Mouse (Mus musculus) CD4-positive, CD25-positive, alpha-beta regulatory T cell (primary cell): ENCODE measurements around the gene Gpr82. TPM values are rescaled to one million over a fixed set of nuclear protein-coding genes. Genes with fewer than 3 reads are reported as not detected.

Source experiments
- polyA plus RNA-seq: library from polyadenylated mRNA; unstranded; fragments of 100-300 nt; shearing (Covaris generic); gene quantifications from one replicate; pipeline ENCODE4 v1.2.1, GENCODE M21; 2017

Gpr82 gene
- polyA plus RNA-seq = 0.20 TPM

DNA sequence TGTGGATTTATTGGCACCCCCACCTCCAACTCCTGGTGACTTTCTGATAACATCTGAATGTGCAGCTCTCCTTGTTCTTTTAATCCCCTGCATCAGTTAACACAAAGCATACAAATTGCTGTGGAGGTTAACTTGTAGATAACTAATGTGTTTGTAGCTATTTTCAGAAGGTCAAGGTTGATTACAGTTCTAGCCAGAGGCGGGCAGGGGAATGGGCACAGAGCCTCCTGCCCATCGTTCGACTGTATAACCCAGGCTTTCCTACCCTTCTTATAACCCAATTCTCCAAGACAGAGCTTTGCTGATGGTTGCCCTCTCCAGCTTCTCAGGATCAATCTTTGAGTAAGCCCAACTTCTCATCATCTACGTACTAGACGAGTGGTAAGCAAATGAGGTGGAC lies at the start of gene Gpr82:
TSS of gene Gpr82 (plus strand) at position 301 of the 400 bp plus-strand sequence.

DNA sequence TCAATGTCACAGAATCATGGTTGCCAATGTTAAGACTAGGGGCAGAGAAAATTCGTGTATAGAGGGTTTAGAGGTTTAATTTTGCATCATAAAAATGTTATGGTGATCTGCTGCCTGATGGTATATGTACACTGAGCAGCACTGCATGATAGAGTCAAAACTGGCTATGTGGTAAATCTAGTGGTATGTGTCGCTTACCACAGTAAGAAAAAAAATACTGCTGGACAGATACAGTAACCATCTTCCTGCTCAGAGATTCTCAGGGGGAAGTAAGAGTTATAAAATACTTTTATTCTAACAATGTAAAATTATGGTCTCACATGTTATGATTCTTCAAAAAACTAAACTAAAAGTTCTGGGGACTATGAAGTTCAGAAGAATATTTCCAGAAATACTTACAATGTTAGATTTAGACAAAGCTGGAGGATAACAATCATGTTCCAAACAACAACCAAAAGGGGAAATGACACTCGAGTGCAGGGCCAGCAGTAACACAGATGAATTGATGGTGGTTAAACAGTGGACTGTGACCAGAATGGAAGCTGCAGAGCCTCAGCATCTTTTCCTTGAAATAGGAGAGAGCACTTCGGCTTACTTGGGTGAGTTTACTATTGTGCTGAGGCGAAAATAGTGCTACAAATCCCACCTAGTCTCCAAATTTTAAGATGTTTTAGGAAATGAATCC lies 29.4 kb upstream of the Gpr82 start, which contains the start of gene Gpr34:
TSS of gene Gpr34 (plus strand) at position 491 of the 685 bp plus-strand sequence.

Other genes with a start within 250 kb of the Gpr82 start
- gene Nyx, start 195.3 kb upstream of the Gpr82 start, polyA plus RNA-seq = 0.06 TPM
- gene Gpr34, start 29.3 kb upstream of the Gpr82 start, polyA plus RNA-seq = 34.9 TPM
- 4.3 TPM for gene Cask, start 190.0 kb downstream of the Gpr82 start, polyA plus RNA-seq